Mouse (Mus musculus) cerebellum, adult 2 months (tissue): ENCODE data around the gene Tnip1.

ENCODE experiments used
- CTCF ChIP-seq: fragments of 200-500 bp; IDR thresholded peaks from 2 replicates; pipeline ENCODE4 v1.5.1; 2011; ENCODE audit warnings: low read depth, mild to moderate bottlenecking, control low read depth, low read length, moderate library complexity, borderline replicate concordance; ENCODE audit not compliant: insufficient read depth
- POLR2A ChIP-seq: fragments of 200-500 bp; IDR thresholded peaks from 2 replicates; pipeline ENCODE4 v1.6.1; 2011; ENCODE audit warnings: low read length, control low read depth, borderline replicate concordance; ENCODE audit not compliant: insufficient read depth

- TF ChIP-seq CTCF = no peak
- TF ChIP-seq POLR2A = no peak
These were observed 30.2 kb downstream of the Tnip1 start for GRCm38 (mm10) chr11:54932540-54932939.
